Mouse (Mus musculus) cerebellum, adult 2 months (tissue): Measurements from ENCODE around the gene Ptpra. TPM values are rescaled to one million over a fixed set of nuclear protein-coding genes. Genes with fewer than 3 reads are reported as not detected.

Source experiments
- DNase-seq, 2 experiments: peaks; one replicate each; pipeline ENCODE4 v3.0.0; 2021
- H3K27ac ChIP-seq: fragments of 200-500 bp; 2 replicates; pipeline ENCODE4 v1.5.1; 2012; ENCODE audit warnings: low read length, control low read depth, inconsistent platforms; ENCODE audit not compliant: insufficient read depth
- H3K27me3 ChIP-seq: fragments of 200-500 bp; 2 replicates; pipeline ENCODE4 v1.6.1; 2012; ENCODE audit warnings: inconsistent platforms, mild to moderate bottlenecking, low read length, moderate library complexity; ENCODE audit not compliant: control insufficient read depth, insufficient read depth
- H3K4me1 ChIP-seq: fragments of 200-500 bp; 2 replicates; pipeline ENCODE4 v1.6.1; 2011; ENCODE audit warnings: low read length; ENCODE audit not compliant: control insufficient read depth, insufficient read depth
- H3K4me3 ChIP-seq: fragments of 200-500 bp; replicated peaks from 2 replicates; pipeline ENCODE3; 2011; ENCODE audit warnings: mild to moderate bottlenecking, low read depth, low read length, control low read depth; ENCODE audit not compliant: insufficient read depth
- CTCF ChIP-seq: fragments of 200-500 bp; IDR thresholded peaks from 2 replicates; pipeline ENCODE4 v1.5.1; 2011; ENCODE audit warnings: low read depth, mild to moderate bottlenecking, control low read depth, low read length, moderate library complexity, borderline replicate concordance; ENCODE audit not compliant: insufficient read depth
- POLR2A ChIP-seq: fragments of 200-500 bp; IDR thresholded peaks from 2 replicates; pipeline ENCODE4 v1.6.1; 2011; ENCODE audit warnings: low read length, control low read depth, borderline replicate concordance; ENCODE audit not compliant: insufficient read depth
- WGBS: fragments of 180-500 bp; shearing (Covaris S2); methylation state at CpG from one replicate; pipeline ENCODE4 v1.1.7; 2018; 5-methylcytosine and 5-hydroxymethylcytosine counted together
- polyA plus RNA-seq: library from polyadenylated mRNA; depleted of rRNA; stranded (reverse); fragments of >200 nt; gene quantifications from 2 replicates; pipeline ENCODE4 v1.2.3, GENCODE M21; 2012

Gene Ptpra
- polyA plus RNA-seq, 1 experiment: 159 TPM

GRCm38 (mm10) chr2:130529290-130529689, 79.2 kb downstream of the Ptpra start:
- 92% methylated on average over 2 of the region's 2 CpGs for WGBS
- TF ChIP-seq POLR2A (no peak), CTCF (no peak)
- Histone ChIP-seq H3K27me3 (no peaks in the 10 kb centered on the region), H3K4me1 (no peaks in the 10 kb centered on the region), H3K27ac (no peak overlapping the region), H3K4me3 (no peak overlapping the region)
- no peak for DNase-seq

GRCm38 (mm10) chr2:130529925-130530324, 79.8 kb downstream of the Ptpra start:
- no peak for DNase-seq
- no peak overlapping the region for H3K27ac ChIP-seq
- no peaks in the 10 kb centered on the region for H3K27me3 ChIP-seq
- H3K4me3 ChIP-seq: no peak overlapping the region
- H3K4me1 ChIP-seq: no peaks in the 10 kb centered on the region
- 82% methylated on average over 7 of the region's 7 CpGs for WGBS
- no peak for TF ChIP-seq CTCF
- TF ChIP-seq POLR2A: no peak

- Histone ChIP-seq H3K27ac (no peak overlapping the region), H3K4me1 (no peaks in the 10 kb centered on the region), H3K27me3 (no peaks in the 10 kb centered on the region), H3K4me3 (no peak overlapping the region)
- TF ChIP-seq POLR2A (no peak), CTCF (no peak)
- no peak for DNase-seq
- 94% methylated on average over 2 of the region's 2 CpGs for WGBS
Measured at GRCm38 (mm10) chr2:130532201-130532600, 82.1 kb downstream of the Ptpra start.

- 90% methylated on average over 6 of the region's 6 CpGs for WGBS
- TF ChIP-seq CTCF (no peak), POLR2A (no peak)
Measured at GRCm38 (mm10) chr2:130535017-130535416, 84.9 kb downstream of the Ptpra start.

GRCm38 (mm10) chr2:130536890-130537289, 86.8 kb downstream of the Ptpra start:
- Histone ChIP-seq H3K4me1 (no peaks in the 10 kb centered on the region), H3K27me3 (no peaks in the 10 kb centered on the region), H3K27ac (no peak overlapping the region), H3K4me3 (no peak overlapping the region)
- DNase-seq: no peak
- 83% methylated on average over 3 of the region's 3 CpGs for WGBS
- TF ChIP-seq CTCF: no peak
- no peak for TF ChIP-seq POLR2A

More at GRCm38 (mm10) chr2:130535017-130535416, 84.9 kb downstream of the Ptpra start:
- no peak overlapping the region for H3K27ac ChIP-seq
- DNase-seq: no peak
- no peaks in the 10 kb centered on the region for H3K27me3 ChIP-seq
- no peak overlapping the region for H3K4me3 ChIP-seq
- H3K4me1 ChIP-seq: no peaks in the 10 kb centered on the region

GRCm38 (mm10) chr2:130538876-130539546, 88.9 kb downstream of the Ptpra start:
- WGBS: 93% methylated on average over 8 of the region's 8 CpGs
- TF ChIP-seq POLR2A: no peak
- no peak for TF ChIP-seq CTCF
- DNase-seq: no peak
- Histone ChIP-seq H3K27me3 (no peaks in the 10 kb centered on the region), H3K4me3 (no peak overlapping the region), H3K4me1 (no peaks in the 10 kb centered on the region), H3K27ac (no peak overlapping the region)

- Histone ChIP-seq H3K4me3 (no peak overlapping the region), H3K27me3 (no peaks in the 10 kb centered on the region), H3K4me1 (no peaks in the 10 kb centered on the region), H3K27ac (no peak overlapping the region)
- TF ChIP-seq POLR2A (no peak), CTCF (no peak)
- WGBS: 72% methylated on average over 9 of the region's 9 CpGs
- DNase-seq: no peak
Measured at GRCm38 (mm10) chr2:130540266-130540665, 90.2 kb downstream of the Ptpra start.

- Histone ChIP-seq H3K27me3 (no peaks in the 10 kb centered on the region), H3K27ac (no peak overlapping the region), H3K4me1 (no peaks in the 10 kb centered on the region), H3K4me3 (no peak overlapping the region)
- 89% methylated on average over 8 of the region's 8 CpGs for WGBS
- TF ChIP-seq POLR2A (no peak), CTCF (no peak)
- DNase-seq: no peak
Measured at GRCm38 (mm10) chr2:130546957-130547356, 96.9 kb downstream of the Ptpra start.
